Mouse (Mus musculus): ENCODE measurements around the gene Zgpat.
A peak's percentile ranks its signal among the peaks of the same experiment; 100 is the strongest.

The Zgpat gene

DNA sequence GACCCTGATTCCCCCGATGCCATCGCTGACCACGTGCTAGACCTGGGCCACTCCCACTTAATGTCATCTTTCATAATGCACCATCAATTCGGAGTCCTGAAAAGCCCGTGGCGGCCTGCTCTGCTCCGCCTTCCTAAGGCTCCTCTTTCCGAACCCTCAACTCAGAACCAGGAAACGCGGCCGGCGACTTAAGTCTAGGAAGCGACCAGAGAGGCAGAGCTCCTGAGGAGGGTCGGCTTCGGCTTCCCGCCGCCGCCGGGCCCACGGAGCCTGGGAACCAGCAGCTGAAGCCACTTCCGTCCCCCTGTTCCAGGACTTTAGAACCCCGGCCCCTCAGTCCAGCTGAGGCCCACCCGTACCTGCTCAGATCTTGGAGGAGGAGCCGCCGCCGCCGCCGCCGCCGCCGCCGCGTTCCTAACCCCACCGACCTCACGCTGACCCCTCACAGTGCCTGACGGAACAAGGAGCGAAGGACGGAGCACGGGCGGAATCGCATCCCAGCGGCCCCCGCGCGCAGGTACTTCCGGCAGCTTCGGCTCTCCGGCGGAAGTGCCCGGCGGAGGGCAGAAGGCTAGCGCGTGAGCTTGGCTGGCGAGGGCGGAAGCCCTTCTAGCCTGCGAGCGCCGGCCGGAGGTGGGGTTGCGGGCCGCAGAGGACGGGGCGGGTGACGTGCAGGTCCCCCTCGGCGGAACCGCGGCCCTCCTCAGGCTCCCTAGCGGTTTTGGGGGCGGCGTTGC is at the start of gene Zgpat, which contains the start of gene Arfrp1:
TSS of gene Zgpat (plus strand) at position 69 of the 737 bp plus-strand sequence.
TSS of gene Arfrp1 (minus strand) at position 545 of the 737 bp plus-strand sequence.
- peak; percentile 90 for DNase-seq

DNA sequence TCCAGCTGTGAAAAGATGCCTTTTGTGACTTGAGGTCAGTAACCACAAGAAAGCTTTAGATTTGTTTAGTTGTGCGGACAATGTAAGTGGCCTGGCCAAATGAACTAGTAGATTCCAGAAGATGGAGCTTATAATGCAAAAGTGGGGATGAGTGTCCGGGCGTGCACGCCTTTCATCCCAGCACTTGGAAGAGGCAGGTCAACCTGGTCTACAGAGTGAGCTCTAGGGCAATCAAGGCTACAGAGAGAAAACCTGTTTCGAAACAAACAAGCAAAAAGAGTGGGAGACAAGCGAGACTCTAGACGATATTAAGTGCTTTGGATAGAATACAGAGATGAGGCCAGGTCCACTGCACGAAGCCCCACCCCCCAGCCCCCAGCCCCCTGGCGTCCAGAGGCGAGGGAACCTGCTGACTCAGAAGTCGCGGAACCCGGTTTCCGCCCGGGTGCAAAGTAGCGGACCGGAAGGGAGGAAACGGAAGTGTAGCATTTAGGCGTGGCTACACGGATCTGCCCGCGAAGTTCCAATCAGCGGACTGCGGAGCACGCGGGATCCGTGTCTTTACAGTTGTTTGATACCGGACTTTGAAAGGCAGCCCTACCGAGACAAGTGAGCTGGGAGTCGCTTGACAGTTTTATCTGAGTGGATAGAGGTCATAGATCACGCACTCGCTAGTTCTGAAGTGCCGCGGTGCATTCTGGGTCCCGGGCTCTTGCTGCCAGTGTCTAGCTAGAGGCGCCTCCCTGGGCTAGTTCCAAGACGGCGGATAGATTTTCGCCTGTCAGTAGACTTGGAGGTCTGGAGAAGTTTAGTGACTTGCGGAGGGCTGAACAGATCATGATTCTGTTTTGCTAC is 45.3 kb upstream of the Zgpat start, which contains the start of gene Rtel1:
TSS of gene Rtel1 (plus strand) at position 492 of the 855 bp plus-strand sequence.
- peak; percentile 80 for DNase-seq

DNA sequence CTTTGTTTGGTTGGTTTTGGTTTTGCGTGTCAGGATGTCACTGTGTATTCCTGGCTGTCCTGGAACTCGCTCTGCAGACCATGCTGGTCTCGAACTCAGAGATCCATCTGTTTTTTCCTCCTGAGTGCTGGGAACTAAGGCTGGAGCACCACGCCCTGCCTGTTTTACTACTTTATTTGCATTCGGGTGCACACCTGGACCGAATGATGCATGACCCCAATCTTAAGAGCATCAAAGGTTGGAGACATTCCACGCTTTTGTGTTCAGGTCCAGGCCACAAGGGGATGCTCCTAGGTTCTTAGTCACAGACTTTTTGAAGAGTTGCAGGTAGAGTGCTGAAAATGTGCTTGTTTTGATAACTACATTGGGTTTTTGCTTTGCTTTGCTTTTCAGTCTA is 44.6 kb upstream of the Zgpat start:
- no peak for DNase-seq

DNA sequence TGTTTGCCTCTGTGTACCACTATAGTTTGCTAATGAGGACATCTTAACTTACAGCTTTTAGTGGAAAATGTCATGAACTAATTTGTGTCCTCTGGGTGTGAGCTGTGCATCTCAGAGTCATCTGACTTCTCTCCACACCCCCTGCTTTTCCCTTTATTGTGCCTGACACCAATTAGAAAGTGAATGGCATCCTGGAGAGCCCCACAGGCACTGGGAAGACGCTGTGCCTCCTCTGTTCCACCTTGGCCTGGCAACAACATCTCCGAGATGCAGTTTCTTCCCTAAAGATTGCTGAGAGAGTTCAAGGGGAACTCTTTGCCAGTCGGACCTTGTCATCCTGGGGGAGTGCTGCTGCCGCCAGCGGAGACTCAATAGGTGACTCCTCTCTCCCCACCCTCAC is 42.6 kb upstream of the Zgpat start:
- no peak for DNase-seq

DNA sequence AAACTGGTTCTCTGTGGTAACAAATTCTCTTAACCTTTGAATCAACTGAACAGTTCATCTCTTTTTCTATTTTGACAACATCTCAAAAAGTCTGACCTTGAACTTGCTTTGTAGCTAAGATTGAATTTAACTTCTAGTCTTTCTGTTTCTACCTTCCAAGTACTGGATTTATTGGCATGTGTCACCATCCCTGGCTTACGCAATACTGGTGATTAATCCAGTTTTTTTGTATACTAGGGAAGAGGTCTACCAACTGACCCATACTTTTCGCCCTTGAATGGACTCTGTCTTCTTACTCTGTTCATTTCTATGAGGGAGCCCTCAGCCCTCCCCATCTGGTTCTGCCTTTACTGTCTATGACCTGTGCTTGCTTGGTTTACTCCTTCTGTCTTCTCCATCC is 38.6 kb upstream of the Zgpat start:
- DNase-seq: no peak

DNA sequence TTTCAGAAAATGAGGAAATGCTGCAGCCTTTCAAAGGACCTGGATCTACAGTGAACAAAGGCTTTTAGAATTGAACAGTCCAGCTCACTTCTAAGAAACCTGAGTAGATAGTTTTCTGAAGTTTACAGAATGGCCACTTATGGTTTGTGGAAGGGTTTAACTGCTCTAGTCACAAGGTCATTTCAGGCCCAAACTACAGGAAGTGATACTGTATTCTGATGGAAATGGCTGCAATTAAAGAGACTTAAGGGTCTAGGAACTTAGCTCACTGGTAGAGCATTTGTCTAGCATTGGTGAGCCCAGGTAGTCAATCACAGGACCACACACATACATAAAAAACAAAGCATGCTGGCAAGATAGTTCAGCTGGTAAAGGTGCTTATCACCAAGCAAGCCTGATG is 32.2 kb upstream of the Zgpat start:
- DNase-seq: no peak

DNA sequence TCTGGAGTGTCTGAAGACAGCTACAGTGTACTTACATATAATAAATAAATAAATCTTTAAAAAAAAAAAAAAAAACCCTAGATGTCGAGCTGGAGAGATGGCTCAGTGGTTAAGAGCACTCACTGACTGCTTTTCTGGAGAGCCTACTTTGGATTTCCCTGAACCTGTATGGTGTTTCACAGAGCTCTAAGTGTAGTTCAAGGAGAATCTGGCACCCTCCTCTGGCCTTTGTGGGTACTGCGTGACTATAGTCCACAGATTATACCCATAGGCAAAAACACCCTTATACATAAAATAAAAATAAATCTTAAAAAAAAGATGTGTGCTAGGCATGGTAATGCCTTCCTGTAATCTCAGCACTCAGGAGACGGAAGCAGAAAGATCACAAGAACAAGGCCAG is 30.7 kb upstream of the Zgpat start:
- DNase-seq: peak; percentile 66

DNA sequence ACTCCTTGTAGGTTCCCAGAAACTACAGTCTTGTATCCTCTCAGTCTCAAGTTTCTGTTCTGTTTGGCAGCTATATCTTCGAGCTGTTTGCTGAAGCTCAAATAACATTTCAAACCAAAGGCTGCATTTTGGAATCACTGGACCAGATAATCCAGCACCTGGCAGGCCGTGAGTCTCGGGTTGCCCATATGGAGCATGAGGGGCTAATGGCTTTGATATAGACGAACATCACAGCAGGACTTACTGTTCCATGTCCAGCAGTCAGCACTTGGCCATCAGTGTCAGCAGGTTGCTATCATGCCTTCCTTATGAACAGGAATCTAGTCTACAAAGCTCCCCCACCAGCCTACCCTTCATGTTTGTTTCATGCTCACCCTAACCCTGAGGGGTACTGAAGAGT is 24.3 kb upstream of the Zgpat start:
- peak; percentile 71 for DNase-seq

DNA sequence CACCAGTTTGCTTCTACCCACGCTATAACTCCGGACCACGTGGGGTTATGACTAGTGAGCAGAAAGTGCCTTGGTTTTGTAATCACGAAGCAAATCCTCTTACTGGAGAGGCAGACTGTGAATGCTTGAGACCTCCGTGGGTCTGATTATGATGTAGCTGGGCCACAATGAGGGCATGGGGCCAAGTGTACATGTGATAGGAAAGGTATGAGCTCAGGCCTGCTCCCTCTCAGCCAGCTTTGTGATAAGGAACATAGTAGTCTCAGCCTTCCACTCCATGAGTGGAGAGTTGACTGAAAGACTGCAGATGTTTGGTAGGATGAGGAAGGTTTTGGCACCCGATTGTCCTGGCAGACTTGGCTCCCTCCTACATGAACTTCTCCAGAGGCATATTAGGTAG is 22.0 kb upstream of the Zgpat start:
- no peak for DNase-seq

DNA sequence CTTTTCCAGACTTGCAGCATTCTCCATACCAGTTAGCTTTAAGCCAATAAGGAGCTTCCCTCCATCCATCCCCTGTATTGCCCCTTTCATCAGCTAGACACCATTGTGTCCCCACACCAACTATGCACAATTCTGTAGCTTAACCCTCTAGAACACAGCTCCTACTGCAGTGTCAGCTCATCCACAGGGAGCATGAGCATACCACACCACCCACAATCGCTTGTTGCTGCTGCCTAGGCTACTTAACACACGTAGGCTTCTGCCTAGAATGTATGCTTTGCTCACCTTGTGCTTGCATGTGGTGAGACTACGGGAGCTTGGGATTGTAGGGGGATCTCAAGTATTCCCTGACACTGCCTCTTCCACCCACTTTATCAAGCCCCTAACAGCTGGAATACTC is 7.9 kb upstream of the Zgpat start:
- DNase-seq: no peak

DNA sequence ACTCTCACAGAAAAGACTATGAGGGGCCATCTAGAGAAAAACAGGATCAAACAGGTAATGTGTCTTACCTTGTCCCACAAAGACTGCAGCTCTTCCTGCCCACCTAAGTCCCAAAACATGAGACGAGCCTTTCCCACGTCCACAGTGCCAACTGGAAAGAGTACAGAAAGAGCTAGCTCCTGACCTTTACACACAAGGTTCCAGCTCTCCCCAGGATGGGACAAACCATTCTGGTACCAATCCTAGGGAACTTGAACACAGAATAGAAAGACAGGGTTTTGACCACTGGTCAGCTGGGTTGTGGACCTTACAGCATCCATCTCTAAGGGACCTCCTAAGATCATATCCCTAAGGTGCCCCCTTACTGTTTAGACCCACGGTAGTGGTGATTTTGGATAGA is 782 bp upstream of the Zgpat start:
- DNase-seq: no peak

DNA sequence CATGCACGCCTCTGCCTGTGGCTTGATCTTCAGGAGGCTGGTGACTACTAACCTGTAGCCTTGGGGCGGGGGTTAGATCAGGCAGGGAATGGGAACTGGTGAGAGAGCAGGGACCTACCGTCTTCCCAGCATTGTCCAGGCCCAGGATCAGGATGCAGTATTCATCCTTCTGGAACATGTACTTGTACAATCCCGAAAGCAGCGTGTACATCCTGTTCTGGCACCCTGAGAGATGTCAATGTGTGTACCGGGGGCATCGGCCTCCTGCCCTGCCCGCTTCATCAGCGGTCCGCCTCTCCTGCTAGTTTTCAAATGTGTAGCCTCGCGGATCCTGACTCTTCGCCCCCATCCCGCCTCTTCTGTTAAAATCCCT is 255 bp upstream of the Zgpat start:
- no peak for DNase-seq

DNA sequence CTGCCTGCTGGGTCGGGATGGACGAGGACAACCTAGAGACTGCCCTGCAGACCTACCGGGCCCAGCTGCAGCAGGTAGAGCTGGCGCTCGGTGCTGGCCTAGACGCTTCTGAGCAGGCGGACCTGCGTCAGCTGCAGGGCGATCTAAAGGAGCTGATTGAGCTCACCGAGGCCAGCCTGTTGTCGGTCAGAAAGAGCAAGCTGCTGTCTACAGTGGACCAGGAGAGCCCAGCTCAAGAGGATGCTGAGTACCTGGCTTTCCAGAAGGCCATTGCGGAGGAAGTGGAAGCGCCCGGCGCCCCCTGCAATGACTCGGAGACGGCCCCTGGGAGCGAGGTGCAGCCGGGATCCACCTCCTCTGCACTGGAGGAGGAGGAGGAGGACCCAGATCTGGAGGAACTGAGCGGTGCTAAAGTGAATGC is 937 bp downstream of the Zgpat start:
- DNase-seq: no peak

DNA sequence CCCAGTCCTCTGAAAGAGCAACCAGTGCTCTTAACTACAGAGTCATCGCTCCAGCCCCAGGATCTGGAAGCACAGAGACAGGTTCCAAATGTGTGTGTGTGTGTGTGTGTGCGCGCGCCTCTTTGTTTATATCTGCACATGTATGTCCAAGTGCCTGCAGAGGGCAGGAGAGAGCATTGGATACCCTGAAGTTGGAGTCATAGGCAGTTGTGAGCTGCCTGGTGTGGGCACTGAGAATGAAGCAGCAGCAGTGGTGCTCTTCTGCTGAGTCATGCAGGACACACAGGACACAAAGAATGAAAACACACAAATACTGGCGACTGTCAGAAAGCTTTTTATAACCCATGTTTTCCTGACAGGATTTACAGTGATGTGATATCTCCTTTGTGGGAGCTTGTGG is 5.3 kb downstream of the Zgpat start:
- no peak for DNase-seq

DNA sequence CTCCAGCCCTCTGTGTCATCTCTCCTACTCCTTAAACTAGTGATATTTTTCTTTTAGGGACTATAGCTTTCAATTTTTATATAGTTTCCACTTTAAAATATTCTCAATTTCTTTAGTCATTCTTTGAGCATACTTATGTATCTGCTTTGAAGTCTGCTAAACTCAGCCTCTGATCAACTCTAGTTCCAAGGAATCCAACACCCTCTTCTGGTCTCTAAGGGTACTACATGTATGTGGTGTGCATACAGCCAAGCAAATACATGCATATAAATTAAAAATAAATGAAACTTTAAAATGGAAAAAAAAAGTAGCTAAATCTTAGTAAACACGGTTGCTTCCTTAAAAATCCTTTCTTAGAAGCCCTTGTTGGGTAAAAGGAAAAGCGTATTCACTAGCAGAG is 11.1 kb downstream of the Zgpat start:
- DNase-seq: no peak

DNA sequence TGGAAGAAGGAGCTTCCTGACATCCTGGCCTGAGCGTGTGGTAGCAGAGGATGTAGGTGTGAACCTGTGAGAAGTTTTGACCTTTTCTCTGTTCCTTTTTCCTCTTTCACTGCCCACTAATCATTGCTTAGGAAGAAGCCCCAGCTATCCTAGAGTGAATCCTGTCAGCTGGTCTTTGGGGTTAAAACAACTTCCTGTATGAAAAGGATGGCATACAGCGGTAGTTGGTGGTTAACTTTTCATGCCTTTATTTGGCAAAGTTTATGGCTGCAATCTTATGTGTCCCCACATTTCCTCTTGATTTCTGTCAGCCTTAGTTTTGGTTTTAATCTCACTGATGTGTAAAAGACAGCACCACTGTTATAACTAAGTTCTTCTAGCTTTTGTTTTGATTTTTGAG is 12.5 kb downstream of the Zgpat start:
- no peak for DNase-seq

DNA sequence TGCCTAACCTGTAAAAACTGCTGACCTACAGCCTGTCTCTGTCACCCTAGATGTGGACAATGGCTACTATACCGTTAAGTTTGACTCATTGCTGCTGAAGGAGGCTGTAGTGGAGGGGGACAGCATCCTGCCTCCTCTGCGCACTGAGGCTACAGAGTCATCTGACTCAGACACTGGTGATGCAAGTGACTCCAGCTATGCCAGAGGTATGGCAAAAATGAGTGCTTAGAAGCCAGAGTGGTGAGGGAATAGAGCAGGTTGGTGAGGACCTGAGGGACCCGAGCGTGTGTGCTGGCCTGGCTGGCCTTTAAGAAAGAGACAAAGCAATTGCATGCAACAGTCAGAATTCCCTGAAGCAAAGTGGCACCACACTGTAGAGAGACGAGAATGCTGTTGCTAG is 14.0 kb downstream of the Zgpat start:
- no peak for DNase-seq

DNA sequence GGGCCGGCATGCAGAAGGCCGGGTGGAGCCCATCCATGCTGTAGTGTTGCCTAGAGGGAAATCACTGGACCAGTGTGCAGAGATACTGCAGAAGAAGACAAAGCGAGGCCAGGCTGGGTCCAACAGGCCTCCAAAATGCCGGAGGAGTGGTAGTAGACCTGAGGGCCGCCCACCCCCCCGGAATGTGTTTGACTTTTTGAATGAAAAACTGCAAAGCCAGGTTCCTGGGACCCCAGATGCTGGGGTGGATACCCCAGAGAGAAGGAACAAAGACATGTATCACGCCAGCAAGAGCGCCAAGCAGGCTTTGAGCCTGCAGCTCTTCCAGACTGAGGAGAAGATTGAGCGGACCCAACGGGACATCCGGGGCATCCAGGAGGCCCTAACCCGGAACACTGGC is 15.1 kb downstream of the Zgpat start, which contains the start of gene Lime1:
TSS of gene Lime1 (plus strand) at position 301 of the 400 bp plus-strand sequence.
- DNase-seq: no peak

DNA sequence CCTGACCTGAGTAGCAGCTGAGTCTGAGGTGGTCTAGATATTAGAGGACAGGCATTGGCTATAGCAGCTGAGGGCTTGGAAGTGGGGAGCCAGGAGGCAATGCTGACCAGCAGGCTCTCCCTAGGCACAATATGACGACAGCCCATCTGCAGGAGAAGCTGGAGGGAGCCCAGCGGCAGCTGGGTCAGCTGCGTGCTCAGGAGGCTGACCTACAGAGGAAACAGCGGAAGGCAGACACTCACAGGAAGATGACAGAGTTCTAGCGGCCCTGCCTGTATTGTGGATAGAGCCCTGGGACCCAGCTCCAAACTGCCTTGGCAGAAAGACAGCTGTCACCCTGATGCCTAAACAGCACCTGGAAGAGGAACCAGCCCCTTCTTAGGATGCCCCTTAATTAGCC is 15.5 kb downstream of the Zgpat start:
- no peak for DNase-seq

DNA sequence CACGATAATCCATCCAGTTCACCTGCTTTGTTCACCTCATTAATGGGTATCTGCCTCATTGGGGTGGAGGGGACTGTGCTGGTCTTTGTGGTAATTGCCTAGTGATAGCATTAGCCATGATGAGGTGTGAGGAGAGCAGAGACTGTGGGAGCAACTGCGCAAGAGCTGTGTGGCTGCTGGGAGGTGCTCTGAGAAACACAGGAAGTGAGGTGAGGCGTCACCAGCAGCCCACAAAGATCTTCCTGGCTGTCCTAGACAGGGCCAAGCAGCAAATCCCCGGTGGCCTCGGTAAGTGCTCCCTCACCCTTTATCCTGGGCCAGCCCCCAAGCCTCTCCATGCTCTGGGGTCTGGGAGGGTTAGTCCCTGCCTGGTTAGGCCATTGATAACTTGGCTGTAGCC is 16.4 kb downstream of the Zgpat start:
- no peak for DNase-seq

DNA sequence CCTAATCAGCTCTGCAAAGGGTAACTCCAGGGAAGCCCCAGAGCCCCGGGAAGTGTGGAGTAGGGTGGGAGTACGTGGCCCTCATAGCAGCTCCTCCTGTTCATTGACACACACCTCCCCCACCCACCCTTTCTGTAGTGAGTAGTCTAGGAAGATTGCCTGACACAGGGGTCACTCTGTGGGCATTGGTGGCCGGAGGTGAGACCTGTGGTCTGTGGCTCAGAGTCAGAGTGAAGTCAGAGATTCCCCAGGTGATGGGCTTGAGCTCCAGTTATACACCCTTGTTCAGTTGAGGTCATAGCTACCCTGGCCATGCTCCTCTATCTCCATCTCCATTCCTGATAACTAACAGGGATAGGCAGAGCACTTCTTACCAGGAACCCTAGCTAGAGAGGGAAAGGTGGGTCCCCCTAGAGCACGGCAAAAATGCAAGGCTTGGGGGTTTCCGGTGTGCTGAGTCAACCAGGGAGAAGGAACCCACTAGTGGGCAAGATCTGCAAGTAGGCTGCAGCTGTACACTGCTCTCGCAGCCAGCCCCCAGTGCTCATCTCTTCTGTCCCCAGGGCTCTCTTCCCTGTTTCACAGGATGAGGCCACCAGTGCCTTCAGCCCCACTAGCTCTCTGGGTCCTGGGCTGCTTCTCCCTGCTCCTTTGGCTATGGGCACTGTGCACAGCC is 17.0 kb downstream of the Zgpat start:
- no peak for DNase-seq

DNA sequence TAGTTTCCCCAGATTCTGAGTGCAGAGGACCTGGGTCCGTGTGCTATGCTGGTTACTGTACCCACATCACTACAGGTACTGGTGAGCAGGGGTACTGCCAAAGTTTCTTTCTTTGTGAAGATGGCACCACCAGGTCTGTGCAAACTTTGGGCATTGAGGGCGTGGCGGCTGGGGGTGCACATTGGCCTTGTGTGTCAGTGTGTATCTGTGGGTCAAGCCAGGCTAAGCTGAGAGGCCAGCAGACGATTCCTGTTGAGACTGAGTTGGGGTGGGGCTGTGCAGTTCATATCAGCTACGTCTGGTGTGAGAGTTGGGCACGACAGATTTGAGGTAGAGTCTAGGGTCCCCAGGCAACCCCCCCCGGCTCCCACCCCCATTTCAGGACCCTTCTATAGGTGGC is 19.7 kb downstream of the Zgpat start:
- DNase-seq: peak; percentile 38

DNA sequence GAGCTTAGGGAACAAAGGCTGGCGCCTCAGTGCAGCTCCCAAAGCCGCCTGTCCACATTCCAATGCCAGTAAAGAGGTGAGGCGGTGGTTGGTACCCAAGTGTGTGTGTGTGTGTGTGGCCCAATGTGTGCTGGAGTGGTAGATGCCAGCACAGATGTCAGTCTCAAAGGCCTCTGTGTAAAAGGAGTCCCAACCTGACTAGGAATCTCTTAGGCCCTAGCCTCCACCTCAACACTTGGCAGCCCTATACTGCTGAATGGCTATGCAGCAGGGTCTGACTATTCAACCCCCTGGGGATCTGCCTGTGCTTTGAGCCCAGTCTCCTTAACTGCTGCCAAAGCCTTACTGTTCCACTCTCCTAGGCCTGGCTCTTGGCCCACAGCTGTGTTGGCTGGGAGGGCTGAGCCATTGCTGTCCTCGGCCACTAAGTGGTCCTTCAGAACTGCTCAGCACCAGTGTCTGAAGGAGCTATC is 20.2 kb downstream of the Zgpat start:
- peak; percentile 66 for DNase-seq

All from cerebellum, adult 9-11 months (tissue).